Mouse (Mus musculus) MEL (cell line): Measurements from ENCODE around the gene Cacna1b. TPM values are rescaled to one million over a fixed set of nuclear protein-coding genes. Genes with fewer than 3 reads are reported as not detected.

Experiments
- DNase-seq: peaks from one replicate; pipeline ENCODE4 v3.0.0; 2011; ENCODE audit warnings: low read depth, low spot score
- H3K27ac ChIP-seq: 2 replicates; pipeline ENCODE4 v1.5.1; 2012; ENCODE audit warnings: low read depth, mild to moderate bottlenecking, control low read depth, low read length, moderate library complexity; ENCODE audit not compliant: control insufficient read depth
- H3K27me3 ChIP-seq, 2 experiments: fragments of 150-350 bp in 1 of 2; sonication (generic) in 1 of 2; 2 replicates each; pipeline ENCODE4 v1.6.1; 2012; ENCODE audit warnings: low read length in 2 of 2, mild to moderate bottlenecking in 2 of 2, improper control_type of control experiment in 1 of 2, moderate library complexity in 1 of 2; ENCODE audit not compliant: insufficient read depth in 2 of 2, control insufficient read depth in 1 of 2
- H3K36me3 ChIP-seq, 2 experiments: 2 replicates each; pipeline ENCODE4 v1.6.1; 2012 to 2014; ENCODE audit warnings: low read length in 2 of 2, improper control_type of control experiment in 1 of 2, inconsistent platforms in 1 of 2, mild to moderate bottlenecking in 1 of 2; ENCODE audit not compliant: insufficient read depth in 2 of 2, control insufficient read depth in 1 of 2
- H3K4me1 ChIP-seq, 2 experiments: fragments of 150-350 bp in 1 of 2; sonication (generic) in 1 of 2; 2 replicates each; pipeline ENCODE4 v1.6.1; 2012; ENCODE audit warnings: low read length in 2 of 2, improper control_type of control experiment in 1 of 2, mild to moderate bottlenecking in 1 of 2; ENCODE audit not compliant: insufficient read depth in 2 of 2, control insufficient read depth in 1 of 2
- H3K4me3 ChIP-seq, 2 experiments: fragments of 150-350 bp in 1 of 2; sonication (generic) in 1 of 2; 2 replicates each; pipeline ENCODE4 v1.5.1; 2012; ENCODE audit warnings: low read depth in 2 of 2, low read length in 2 of 2, mild to moderate bottlenecking in 2 of 2, moderate library complexity in 2 of 2, control low read depth in 1 of 2, improper control_type of control experiment in 1 of 2; ENCODE audit not compliant: control insufficient read depth in 1 of 2, insufficient read depth in 1 of 2
- H3K79me2 ChIP-seq: 2 replicates; pipeline ENCODE4 v1.6.1; 2012; ENCODE audit warnings: mild to moderate bottlenecking, low read length, moderate library complexity; ENCODE audit not compliant: control insufficient read depth, poor library complexity, insufficient read depth
- H3K9ac ChIP-seq: 2 replicates; pipeline ENCODE4 v1.6.1; 2012; ENCODE audit warnings: low read depth, mild to moderate bottlenecking, control low read depth, low read length, moderate library complexity; ENCODE audit not compliant: control insufficient read depth, poor library complexity, severe bottlenecking
- H3K9me3 ChIP-seq: fragments of 150-350 bp; sonication (generic); replicated peaks from 2 replicates; pipeline ENCODE4 v1.6.1; 2012; ENCODE audit warnings: mild to moderate bottlenecking, low read length, improper control_type of control experiment, moderate library complexity; ENCODE audit not compliant: insufficient read depth
- BHLHE40 ChIP-seq: IDR thresholded peaks from 2 replicates; pipeline ENCODE4 v1.6.1; 2012; ENCODE audit warnings: low read depth, mild to moderate bottlenecking, inconsistent platforms, low read length, improper control_type of control experiment, borderline replicate concordance
- CHD1 ChIP-seq: IDR thresholded peaks from 2 replicates; pipeline ENCODE4 v1.6.1; 2012; ENCODE audit warnings: low read depth, mild to moderate bottlenecking, inconsistent platforms, low read length, improper control_type of control experiment
- CHD2 ChIP-seq: IDR thresholded peaks from 2 replicates; pipeline ENCODE4 v1.6.1; 2011; ENCODE audit warnings: low read length, improper control_type of control experiment
- CTCF ChIP-seq, 3 experiments: IDR thresholded peaks in 2 of 3; conservative IDR thresholded peaks in 1 of 3; 2 replicates each; pipeline ENCODE4 v1.5.1; 2011 to 2012; ENCODE audit warnings: low read length in 3 of 3, low read depth in 2 of 3, mild to moderate bottlenecking in 2 of 3, improper control_type of control experiment in 1 of 3, inconsistent platforms in 1 of 3, mixed read lengths in 1 of 3, moderate library complexity in 1 of 3; ENCODE audit not compliant: control insufficient read depth in 1 of 3, insufficient read depth in 1 of 3, poor library complexity in 1 of 3, severe bottlenecking in 1 of 3
- ELF1 ChIP-seq: IDR thresholded peaks from 2 replicates; pipeline ENCODE4 v1.6.1; 2014; ENCODE audit warnings: low read depth, mild to moderate bottlenecking, inconsistent platforms, low read length, improper control_type of control experiment, moderate library complexity
- KAT2A ChIP-seq: conservative IDR thresholded peaks from 2 replicates; pipeline ENCODE4 v1.6.1; 2012; ENCODE audit warnings: low read depth, low read length, improper control_type of control experiment, inconsistent platforms
- MAFK ChIP-seq: IDR thresholded peaks from 2 replicates; pipeline ENCODE4 v1.6.1; 2011; ENCODE audit warnings: low read depth, mild to moderate bottlenecking, low read length, improper control_type of control experiment, borderline replicate concordance
- MAX ChIP-seq: IDR thresholded peaks from 2 replicates; pipeline ENCODE4 v1.6.1; 2011; ENCODE audit warnings: low read length, improper control_type of control experiment
- MAZ ChIP-seq: IDR thresholded peaks from 2 replicates; pipeline ENCODE4 v1.6.1; 2012; ENCODE audit warnings: low read depth, mild to moderate bottlenecking, inconsistent platforms, low read length, improper control_type of control experiment
- MXI1 ChIP-seq: IDR thresholded peaks from 2 replicates; pipeline ENCODE4 v1.6.1; 2011; ENCODE audit warnings: mild to moderate bottlenecking, low read depth, low read length, improper control_type of control experiment
- MYB ChIP-seq: IDR thresholded peaks from 2 replicates; pipeline ENCODE4 v1.6.1; 2011; ENCODE audit warnings: mild to moderate bottlenecking, low read depth, low read length, improper control_type of control experiment
- NELFE ChIP-seq: IDR thresholded peaks from 2 replicates; pipeline ENCODE4 v1.6.1; 2011; ENCODE audit warnings: low read depth, low read length, improper control_type of control experiment
- POLR2A ChIP-seq, 2 experiments: IDR thresholded peaks; 2 replicates each; pipeline ENCODE4 v1.6.1; 2011 to 2012; ENCODE audit warnings: low read length in 2 of 2, mild to moderate bottlenecking in 2 of 2, control low read depth in 1 of 2, improper control_type of control experiment in 1 of 2, low read depth in 1 of 2, moderate library complexity in 1 of 2; ENCODE audit not compliant: control insufficient read depth in 1 of 2, insufficient read depth in 1 of 2, poor library complexity in 1 of 2
- POLR2AphosphoS2 ChIP-seq: IDR thresholded peaks from 2 replicates; pipeline ENCODE4 v1.6.1; 2011; ENCODE audit warnings: low read length, improper control_type of control experiment
- RAD21 ChIP-seq: IDR thresholded peaks from 2 replicates; pipeline ENCODE4 v1.6.1; 2011; ENCODE audit warnings: mild to moderate bottlenecking, low read depth, low read length, improper control_type of control experiment
- SIN3A ChIP-seq: IDR thresholded peaks from 2 replicates; pipeline ENCODE4 v1.6.1; 2012; ENCODE audit warnings: low read length, improper control_type of control experiment, inconsistent platforms
- SMC3 ChIP-seq: IDR thresholded peaks from 2 replicates; pipeline ENCODE4 v1.6.1; 2011; ENCODE audit warnings: low read depth, low read length, improper control_type of control experiment
- TAL1 ChIP-seq: IDR thresholded peaks from 2 replicates; pipeline ENCODE4 v1.6.1; 2012; ENCODE audit warnings: mild to moderate bottlenecking, inconsistent platforms, low read length, moderate library complexity, mixed read lengths
- TCF12 ChIP-seq: IDR thresholded peaks from 2 replicates; pipeline ENCODE4 v1.6.1; 2014; ENCODE audit warnings: low read depth, mild to moderate bottlenecking, inconsistent platforms, low read length, improper control_type of control experiment, moderate library complexity
- UBTF ChIP-seq: IDR thresholded peaks from 2 replicates; pipeline ENCODE4 v1.6.1; 2012; ENCODE audit warnings: low read depth, mild to moderate bottlenecking, inconsistent platforms, low read length, improper control_type of control experiment, moderate library complexity, borderline replicate concordance; ENCODE audit not compliant: insufficient read depth
- USF1 ChIP-seq: IDR thresholded peaks from 2 replicates; pipeline ENCODE4 v1.6.1; 2014; ENCODE audit warnings: low read depth, mild to moderate bottlenecking, inconsistent platforms, low read length, improper control_type of control experiment, moderate library complexity
- ZC3H11A ChIP-seq: IDR thresholded peaks from 2 replicates; pipeline ENCODE4 v1.6.1; 2012; ENCODE audit warnings: low read depth, mild to moderate bottlenecking, inconsistent platforms, low read length, improper control_type of control experiment
- polyA plus RNA-seq, 2 experiments: library from polyadenylated mRNA; stranded (reverse) in 1 of 2; unstranded in 1 of 2; fragments of >175 nt in 1 of 2; fragments of >200 nt in 1 of 2; gene quantifications; 2 replicates each; pipeline versions ENCODE4 v1.2.1 to v1.2.4; 2012; ENCODE audit warnings: low replicate concordance in 2 of 2, low read depth in 1 of 2; ENCODE audit not compliant: insufficient read length in 2 of 2, insufficient read depth in 1 of 2, missing spikeins in 1 of 2
- total RNA-seq: library from RNA; depleted of rRNA; stranded (reverse); fragments of 300-350 nt; gene quantifications from 2 replicates; pipeline ENCODE4 v1.2.3, GENCODE M21; 2012

Cacna1b gene
- total and polyA plus RNA-seq, 3 experiments: not detected

GRCm38 (mm10) chr2:24574616-24575015 lies 188.3 kb downstream of the Cacna1b start:
- TF ChIP-seq CHD1 (no peak), SMC3 (peak; percentile 44), CTCF (IDR thresholded peaks at IDR 0.05 in 2 of 3, conservative IDR thresholded peaks at IDR 0.05 in 1 of 3; ENCODE audit: control insufficient read depth in 1 of 3, insufficient read depth in 1 of 3, low read depth in 2 of 3, low read length in 3 of 3, poor library complexity in 1 of 3, severe bottlenecking in 1 of 3) (peak in 2 of 3 experiments; percentile 51 to 55; a peak in 5 of 6 replicates), MYB (no peak), RAD21 (peak; percentile 43)
- Histone ChIP-seq H3K4me1 (no peaks in the 10 kb centered on the region), H3K4me3 (no peak overlapping the region), H3K27me3 (peaks cover 0 to 2% of the 10 kb centered on the region in 2 experiments; a peak in 2 of 4 replicates), H3K36me3 (no peaks in the 10 kb centered on the region), H3K9ac (no peak overlapping the region), H3K9me3 (no peaks in the 10 kb centered on the region), H3K27ac (no peak overlapping the region), H3K79me2 (no peaks in the 10 kb centered on the region)
- peak; percentile 35 for DNase-seq

GRCm38 (mm10) chr2:24570917-24571316 lies 192.0 kb downstream of the Cacna1b start:
- Histone ChIP-seq H3K9ac (no peak overlapping the region), H3K27ac (no peak overlapping the region), H3K27me3 (peaks cover 0 to 2% of the 10 kb centered on the region in 2 experiments; a peak in 2 of 4 replicates), H3K4me3 (no peak overlapping the region), H3K79me2 (no peaks in the 10 kb centered on the region), H3K36me3 (no peaks in the 10 kb centered on the region), H3K9me3 (no peaks in the 10 kb centered on the region), H3K4me1 (no peaks in the 10 kb centered on the region)
- DNase-seq: peak; percentile 43
- TF ChIP-seq TCF12 (no peak), UBTF (no peak), USF1 (no peak), MYB (no peak), MAFK (no peak), POLR2A (IDR thresholded peaks at IDR 0.05; ENCODE audit: control insufficient read depth in 1 of 2, insufficient read depth in 1 of 2, low read depth in 1 of 2, low read length in 2 of 2, poor library complexity in 1 of 2) (no peak), MAX (no peak), CTCF (IDR thresholded peaks at IDR 0.05 in 2 of 3, conservative IDR thresholded peaks at IDR 0.05 in 1 of 3; ENCODE audit: control insufficient read depth in 1 of 3, insufficient read depth in 1 of 3, low read depth in 2 of 3, low read length in 3 of 3, poor library complexity in 1 of 3, severe bottlenecking in 1 of 3) (no peak), KAT2A (no peak), BHLHE40 (no peak), CHD2 (no peak), ZC3H11A (no peak), SIN3A (no peak), MAZ (no peak), ELF1 (no peak), MXI1 (no peak), NELFE (no peak), POLR2AphosphoS2 (no peak), TAL1 (no peak)
